Mouse (Mus musculus): ENCODE results near the gene Rnf169. TPM values are rescaled to one million over a fixed set of nuclear protein-coding genes. Genes with fewer than 3 reads are reported as not detected.
A peak's percentile ranks its signal among the peaks of the same experiment; 100 is the strongest.
"Not testable (repeated sequence)": the region's sequence is repeated elsewhere in the genome, so short reads cannot be mapped to it uniquely, and the experiment has no call there.

Gene Rnf169
- total RNA-seq, 2 experiments from 2014 or later, result 7.8 to 10.4 TPM

DNA sequence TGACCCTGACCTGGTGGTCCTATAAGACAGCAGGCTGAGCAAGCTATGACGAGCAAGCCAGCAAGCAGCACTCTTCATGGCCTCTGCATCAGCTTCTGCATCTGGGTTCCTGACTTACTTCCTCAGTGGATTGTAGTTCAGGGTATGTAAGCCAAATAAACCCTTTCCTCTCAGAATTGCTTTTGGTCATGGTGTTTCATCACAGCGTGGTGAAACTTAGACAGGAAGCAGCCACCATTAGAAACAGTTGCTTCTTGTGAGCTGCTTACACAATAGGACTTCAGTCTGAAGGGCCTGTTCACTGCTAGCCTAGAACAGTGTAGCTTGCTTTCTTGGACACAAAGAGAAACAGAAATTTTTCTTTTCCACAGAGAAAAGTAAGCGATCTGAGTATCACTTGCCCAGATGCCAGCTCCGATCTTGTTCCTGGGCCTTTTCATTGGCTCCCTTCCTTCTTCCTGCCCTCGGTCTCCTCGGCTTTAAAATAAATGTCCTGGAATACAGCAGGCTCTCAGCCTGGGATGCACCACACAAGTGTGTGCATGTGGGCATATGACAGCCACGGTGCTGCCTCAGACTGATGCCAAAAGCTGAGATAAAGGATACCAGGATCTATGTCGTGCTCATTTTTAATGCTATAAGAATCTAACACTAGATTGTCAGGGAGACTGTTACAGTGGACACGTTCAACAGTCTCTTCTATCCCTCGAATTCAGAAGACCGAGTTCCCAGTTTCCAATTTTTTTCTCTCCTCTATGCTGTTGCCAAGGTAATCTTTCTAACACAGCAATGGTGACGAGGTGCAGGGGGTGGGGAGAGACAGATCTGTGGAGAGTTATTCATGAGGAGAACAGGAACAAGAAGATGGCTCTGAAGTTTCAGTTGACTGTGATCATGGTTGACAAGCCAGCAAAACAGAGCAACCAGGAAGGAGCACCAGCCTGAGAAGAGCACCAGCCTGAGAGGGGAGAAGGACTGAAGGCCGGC, 2.3 kb upstream of the Rnf169 start:
- no peak for ATAC-seq (replicated peaks; ENCODE audit: low FRiP score, low TSS enrichment, poor library complexity, severe bottlenecking)

- no peak for ATAC-seq (replicated peaks; ENCODE audit: low FRiP score, low TSS enrichment, poor library complexity, severe bottlenecking)
These were observed 1.1 kb upstream of the Rnf169 start for GRCm38 (mm10) chr7:99981311-99981710.

DNA sequence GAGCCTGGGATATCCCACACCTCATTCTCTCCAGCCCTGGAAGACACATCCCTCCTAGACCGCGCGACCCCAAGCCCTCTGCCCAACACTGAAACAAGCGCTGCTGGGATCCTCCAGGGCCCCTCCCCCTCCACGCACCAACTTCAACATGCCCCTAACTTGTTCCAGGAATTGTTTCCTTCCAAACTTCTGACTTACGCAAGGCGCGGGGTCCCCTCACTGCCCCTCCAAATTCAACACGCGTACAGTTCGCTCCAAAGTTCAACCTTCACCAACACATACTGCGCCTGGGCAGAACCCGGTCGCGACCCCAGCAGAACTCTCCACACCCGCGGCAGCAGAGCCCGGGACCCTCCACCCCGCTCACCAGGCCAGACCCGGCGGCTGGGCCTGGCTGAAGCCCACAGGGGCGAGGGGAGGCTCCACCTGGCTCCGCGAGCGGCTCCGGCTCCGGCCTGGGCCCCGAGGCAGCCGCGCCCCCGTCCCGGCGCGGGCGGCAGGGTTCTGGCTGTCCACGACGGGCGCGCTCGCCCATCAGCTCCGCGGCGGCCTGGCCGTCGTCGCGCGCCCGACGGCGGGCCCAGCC, 609 bp downstream of the Rnf169 start:
- ATAC-seq (replicated peaks; ENCODE audit: low FRiP score, low TSS enrichment, poor library complexity, severe bottlenecking), result 0 out of 2 replicates have a peak, but pooled peaks have one; percentile 13

DNA sequence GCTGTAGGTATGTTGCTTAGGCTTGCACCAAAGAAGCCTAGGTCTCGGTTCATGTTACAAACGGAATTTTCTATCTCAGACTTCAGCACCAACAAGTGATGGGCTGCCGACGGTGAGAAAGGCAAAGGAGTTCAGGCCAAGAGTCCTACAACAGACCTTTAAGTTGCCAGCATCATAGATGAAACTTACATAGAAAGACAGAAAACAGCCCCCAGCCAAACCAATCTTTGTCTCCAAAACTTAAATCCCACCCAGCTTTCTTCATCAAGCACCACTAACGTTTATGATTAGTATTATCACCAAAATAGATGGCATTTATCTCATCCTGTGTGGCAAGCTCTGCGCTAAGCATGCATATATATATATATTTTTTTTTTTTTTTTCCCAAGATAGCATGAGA, 1.2 kb downstream of the Rnf169 start:
- no peak for ATAC-seq (replicated peaks; ENCODE audit: low FRiP score, low TSS enrichment, poor library complexity, severe bottlenecking)

GRCm38 (mm10) chr7:99978041-99978440, 2.2 kb downstream of the Rnf169 start:
- no peak for ATAC-seq (replicated peaks; ENCODE audit: low FRiP score, low TSS enrichment, poor library complexity, severe bottlenecking)

DNA sequence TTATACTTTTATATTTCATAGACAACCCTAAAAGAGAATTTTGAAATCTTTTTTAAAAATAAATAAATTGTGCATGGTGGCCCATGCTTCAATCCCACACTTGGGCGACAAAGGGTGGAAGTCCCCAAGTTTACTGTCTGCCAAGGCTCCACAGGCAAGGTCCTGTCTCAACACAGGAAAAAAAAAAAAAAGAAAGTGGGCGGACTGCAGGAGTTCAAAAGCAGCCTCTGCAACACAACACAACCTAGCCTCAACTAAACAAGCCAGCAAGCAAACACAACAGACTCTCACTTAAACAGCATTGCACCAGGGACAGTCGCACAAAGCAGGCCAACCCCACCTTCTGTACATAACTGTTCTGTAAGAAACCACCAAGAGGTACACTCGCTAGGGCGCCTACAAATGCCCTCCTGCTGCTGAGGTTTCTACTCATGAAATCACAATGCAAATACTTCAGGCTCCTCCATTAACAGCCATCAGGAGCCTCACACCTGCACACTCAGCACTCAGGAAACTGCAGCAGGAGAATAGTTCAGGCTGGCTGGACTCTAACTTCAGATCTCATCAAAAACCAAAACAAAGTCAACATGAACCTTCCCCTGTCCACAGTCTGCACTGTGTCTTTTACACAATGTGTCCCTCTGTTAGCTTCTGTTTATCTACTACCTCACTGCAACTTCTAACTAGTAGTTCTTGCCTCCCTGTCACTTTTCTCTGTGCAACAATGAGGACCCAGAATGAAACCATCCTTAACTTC, 4.3 kb downstream of the Rnf169 start:
- no peak for ATAC-seq (replicated peaks; ENCODE audit: low FRiP score, low TSS enrichment, poor library complexity, severe bottlenecking)

DNA sequence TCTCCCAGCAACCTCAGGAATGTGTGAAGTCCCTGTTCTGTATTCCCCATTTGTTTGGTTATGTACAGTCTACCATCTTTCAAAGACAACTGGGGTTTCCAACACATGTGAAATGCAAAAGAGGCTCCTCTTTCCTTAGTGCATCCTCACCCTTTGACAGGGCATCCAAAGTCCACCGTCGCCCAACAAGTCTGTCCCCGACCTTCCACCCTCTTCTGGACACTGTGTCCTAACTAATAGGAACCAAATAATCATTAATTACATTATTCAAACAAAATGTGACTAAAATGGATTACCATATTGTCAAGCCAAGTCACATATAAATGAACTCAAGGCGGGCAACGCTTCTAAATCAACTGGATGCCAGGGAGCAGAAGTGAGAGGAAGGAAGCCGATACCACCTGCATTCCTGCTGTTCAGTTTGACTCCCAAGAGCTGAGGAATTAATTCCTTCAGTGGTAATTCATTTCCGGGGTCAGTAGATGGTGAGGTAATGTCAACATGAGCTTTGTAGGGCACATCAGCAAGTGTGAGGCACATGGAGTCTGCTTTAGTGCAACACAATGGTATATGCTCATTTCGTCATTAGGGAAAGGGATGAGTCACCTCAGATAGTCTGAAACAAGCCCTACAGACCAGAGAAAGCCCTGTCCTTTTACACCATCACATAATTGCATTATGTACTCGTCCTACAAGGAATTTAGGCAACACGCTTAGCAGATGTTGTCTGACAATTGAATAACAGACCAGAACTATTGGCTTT, 5.9 kb downstream of the Rnf169 start:
- no peak for ATAC-seq (replicated peaks; ENCODE audit: low FRiP score, low TSS enrichment, poor library complexity, severe bottlenecking)

DNA sequence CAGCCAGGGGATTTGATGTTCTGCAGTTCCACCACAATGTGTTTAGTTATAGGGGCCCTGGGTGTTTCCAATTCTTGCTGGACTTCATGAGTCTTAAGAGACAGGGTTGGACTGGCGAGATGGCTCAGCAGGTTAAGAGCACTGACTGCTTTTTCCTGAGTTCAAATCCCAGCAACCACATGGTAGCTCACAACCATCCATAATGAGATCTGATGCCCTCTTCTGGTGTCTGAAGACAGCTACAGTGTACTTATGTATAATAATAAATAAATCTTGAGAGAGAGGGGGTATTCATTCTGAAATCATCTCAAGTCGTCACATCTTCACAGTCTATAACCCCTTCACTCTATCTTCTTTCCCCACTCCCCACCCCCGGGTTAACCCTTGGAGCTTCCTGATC, 7.3 kb downstream of the Rnf169 start:
- ATAC-seq (replicated peaks; ENCODE audit: low FRiP score, low TSS enrichment, poor library complexity, severe bottlenecking), result not testable (repeated sequence)

- ATAC-seq (replicated peaks; ENCODE audit: low FRiP score, low TSS enrichment, poor library complexity, severe bottlenecking), result no peak
These were observed 8.3 kb downstream of the Rnf169 start for GRCm38 (mm10) chr7:99971926-99972325.

GRCm38 (mm10) chr7:99969151-99969550, 11.1 kb downstream of the Rnf169 start:
- no peak for ATAC-seq (replicated peaks; ENCODE audit: low FRiP score, low TSS enrichment, poor library complexity, severe bottlenecking)

DNA sequence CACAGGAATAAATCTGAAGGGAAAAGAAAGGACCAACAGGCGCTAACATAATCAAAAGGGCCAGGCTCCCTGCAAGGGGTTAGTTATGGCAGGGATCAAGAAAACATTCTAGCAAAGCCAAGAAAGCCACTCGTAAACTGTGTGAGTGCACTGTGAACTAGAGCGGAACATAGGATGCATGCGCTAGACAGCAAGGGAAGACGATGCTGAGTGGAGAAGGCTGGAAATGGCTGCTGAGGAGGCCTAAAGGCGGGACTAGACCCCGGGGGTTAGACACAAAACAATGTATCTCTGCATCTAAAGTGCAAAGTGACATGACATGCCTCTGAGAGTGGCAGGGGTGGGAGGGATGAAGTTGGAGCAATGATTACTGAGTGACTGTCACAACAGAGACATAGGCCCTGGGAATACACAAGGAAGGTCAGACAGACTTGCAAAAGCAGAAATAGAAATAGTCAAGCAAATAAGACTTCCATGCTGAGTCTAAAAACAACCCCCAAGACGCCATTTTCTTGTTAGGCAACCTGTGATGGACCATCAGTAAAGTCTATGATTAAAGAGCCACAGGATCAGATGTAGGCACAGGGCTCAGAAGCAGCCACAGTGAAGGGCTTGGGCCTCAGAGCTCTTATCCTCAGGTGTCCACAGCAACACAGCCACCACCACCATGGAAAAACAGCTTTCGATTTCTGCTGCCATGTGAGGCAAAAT, 14.1 kb downstream of the Rnf169 start:
- no peak for ATAC-seq (replicated peaks; ENCODE audit: low FRiP score, low TSS enrichment, poor library complexity, severe bottlenecking)

DNA sequence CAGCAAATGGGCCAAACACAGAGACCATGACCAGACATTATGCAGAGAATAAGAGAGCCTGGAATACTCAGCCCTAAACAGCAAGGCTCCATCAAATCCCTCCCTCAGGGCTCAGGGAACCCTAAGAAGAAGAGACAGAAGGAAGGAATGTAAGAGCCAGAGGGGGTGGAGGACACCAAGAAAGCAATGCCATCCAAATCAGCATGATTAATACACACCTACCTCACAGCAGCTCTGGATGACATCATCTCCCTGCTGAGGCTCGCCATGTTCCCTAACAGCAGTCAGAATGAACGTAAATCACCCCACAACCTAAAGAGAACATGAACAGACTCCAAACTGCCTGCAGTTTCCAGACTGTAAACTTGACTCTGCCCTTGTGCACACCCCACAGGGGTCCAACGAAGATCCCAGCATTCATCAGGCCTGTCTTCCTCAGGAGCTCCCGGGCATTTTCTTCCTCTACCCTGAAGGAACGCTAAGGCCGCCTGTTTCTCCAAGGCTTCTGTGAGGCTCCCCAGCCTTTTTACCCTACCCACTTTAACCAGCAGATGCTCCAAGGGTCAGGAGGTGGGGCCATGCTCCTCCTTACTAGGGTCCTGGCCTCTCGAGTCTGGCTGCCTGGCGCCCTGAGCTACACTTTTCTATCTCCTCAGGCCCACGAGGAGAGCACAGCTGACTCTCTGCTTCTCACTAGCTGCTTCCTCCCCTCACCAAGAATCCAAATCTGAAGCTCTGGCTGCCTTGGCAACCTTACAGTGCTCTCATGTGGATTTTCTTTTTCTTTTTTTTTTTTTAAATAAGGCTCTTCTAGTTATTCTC, 15.0 kb downstream of the Rnf169 start:
- ATAC-seq (replicated peaks; ENCODE audit: low FRiP score, low TSS enrichment, poor library complexity, severe bottlenecking), result no peak

- no peak for ATAC-seq (replicated peaks; ENCODE audit: low FRiP score, low TSS enrichment, poor library complexity, severe bottlenecking)
These were observed 16.9 kb downstream of the Rnf169 start for GRCm38 (mm10) chr7:99963237-99963860.

DNA sequence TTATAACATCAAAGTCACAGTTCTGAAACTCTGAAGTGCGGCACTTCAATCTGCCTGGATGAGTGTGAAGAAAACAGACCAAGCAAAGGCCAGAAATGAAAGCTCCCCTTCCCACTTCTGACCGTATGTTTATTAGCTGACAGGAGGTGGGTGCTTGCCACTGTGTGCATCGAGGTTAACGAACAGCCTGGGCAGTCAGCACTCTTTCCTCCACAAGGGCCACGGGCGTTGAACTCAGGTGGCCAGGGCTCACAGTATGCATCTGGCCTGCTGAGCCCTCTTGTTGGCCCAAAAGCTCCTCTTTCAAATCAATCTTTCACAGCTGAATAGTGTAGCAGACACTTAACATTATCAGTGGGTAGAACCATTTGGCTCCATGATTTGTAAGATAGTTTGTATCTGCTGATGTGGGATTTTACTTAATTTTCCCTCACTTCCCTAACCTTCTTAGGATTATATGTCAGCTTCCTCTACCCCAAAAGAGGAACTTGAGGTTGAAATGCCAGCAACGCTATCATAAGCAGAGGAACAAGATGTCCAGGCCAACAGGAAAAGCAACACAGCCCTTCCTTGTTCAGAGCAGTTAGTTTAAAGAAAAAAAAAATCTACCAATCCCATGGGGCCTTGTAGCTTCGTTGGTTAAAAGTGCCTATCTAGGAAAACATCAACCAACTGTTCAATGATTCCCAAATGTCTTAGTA, 17.6 kb downstream of the Rnf169 start:
- no peak for ATAC-seq (replicated peaks; ENCODE audit: low FRiP score, low TSS enrichment, poor library complexity, severe bottlenecking)

DNA sequence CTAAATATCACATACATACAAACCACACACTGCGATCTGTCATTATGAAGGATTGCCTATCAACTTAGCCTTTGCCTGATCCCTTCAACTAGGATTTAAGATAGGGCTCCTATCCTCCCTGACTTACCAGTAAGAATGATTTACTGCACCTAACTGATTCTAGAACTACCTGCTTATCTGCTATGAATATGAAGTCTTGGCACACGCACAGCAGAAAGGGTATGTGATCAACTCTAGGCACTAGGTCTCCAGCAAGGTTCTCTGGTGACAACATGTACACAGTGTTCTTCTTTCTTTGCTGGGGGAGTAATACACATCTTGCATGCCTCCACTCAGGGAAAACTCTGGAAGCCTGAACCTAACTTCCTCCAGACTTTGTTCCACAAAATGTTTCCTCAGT, 18.7 kb downstream of the Rnf169 start:
- ATAC-seq (replicated peaks; ENCODE audit: low FRiP score, low TSS enrichment, poor library complexity, severe bottlenecking), result peak; percentile 52

- ATAC-seq (replicated peaks; ENCODE audit: low FRiP score, low TSS enrichment, poor library complexity, severe bottlenecking), result not testable (repeated sequence)
These were observed 19.7 kb downstream of the Rnf169 start for GRCm38 (mm10) chr7:99960571-99960970.
